In genomic region chr12:111076385-111076965, GRCm38 (mm10) we compare ENCODE assay signal across 11 mouse cellular contexts.
DNase-seq lines count a peak whose midpoint lies in the region; ATAC-seq lines count a peak whose summit lies in the region.
"Had no signal": no experiment of that assay in that cellular context is flagged by ENCODE, and none has a peak within 500 bp of the region (broad histone marks: within the 10 kb centered on the region; RNA-seq: fewer than 3 reads in every experiment).

No protein-coding gene starts in this region.

- ATAC-seq in frontal cortex, adult (ENCODE audit: low TSS enrichment) = peak; percentile 67; the same call in 1 of the 2 replicates
- ATAC-seq: lung, postnatal 0 days had no signal

- DNase-seq in frontal cortex, postnatal 25 days (ENCODE audit: low spot score in 2 of 2) = no peak
- DNase-seq in kidney, adult 18-20 months = peak; percentile 36
- DNase-seq in kidney, adult 8-10 months = no peak
- peak; percentile 42 for DNase-seq in embryo, embryonic 10.5 days (ENCODE audit: low spot score)
- DNase-seq in kidney, postnatal 36 days = peak; percentile 27 to 54
- DNase-seq in adipocyte (ENCODE audit: low spot score) = no peak
- DNase-seq in cerebellum, adult 9-10 months = no peak
- DNase-seq: adrenal gland, adult 8-10 months; cerebellum, postnatal 36 days had no signal

Comparison
In these comparisons a context has a peak if more than half of its experiments do, and no peak if none do; other contexts are left out.
1. DNase-seq: peak in kidney, adult 18-20 months (single experiment), embryo, embryonic 10.5 days (single experiment) and kidney, postnatal 36 days (2 of 2); none in frontal cortex, postnatal 25 days (0 of 2), kidney, adult 8-10 months (0 of 2), adipocyte (single experiment) and cerebellum, adult 9-10 months (single experiment).